Mouse (Mus musculus) cerebellum, adult 9-11 months (tissue): ENCODE results near the gene Ccdc38.
A peak's percentile ranks its signal among the peaks of the same experiment; 100 is the strongest.
"Not testable (repeated sequence)": the region's sequence is repeated elsewhere in the genome, so short reads cannot be mapped to it uniquely, and the experiment has no call there.

Source experiments
- DNase-seq: peaks from one replicate; pipeline ENCODE4 v3.0.0; 2022

Gene Ccdc38

GRCm38 (mm10) chr10:93552596-93552995 lies 12.2 kb downstream of the Ccdc38 start:
- DNase-seq = no peak

DNA sequence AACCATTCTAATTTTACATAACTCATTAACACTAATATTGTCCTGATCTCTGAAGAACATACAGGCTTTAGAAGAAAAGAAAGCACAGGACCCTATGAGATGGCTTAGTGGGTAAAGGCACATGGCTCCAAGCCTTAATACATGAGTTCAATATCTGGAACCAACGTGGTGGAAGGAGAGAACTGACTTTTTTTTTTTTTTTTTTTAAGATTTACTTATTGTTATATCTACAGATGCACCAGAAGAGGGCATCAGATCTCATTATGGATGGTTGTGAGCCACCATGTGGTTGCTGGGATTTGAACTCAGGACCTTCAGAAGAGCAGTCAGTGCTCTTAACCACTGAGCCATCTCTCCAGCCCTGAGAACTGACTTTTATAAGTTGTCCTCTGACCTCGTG lies 17.5 kb downstream of the Ccdc38 start:
- DNase-seq = not testable (repeated sequence)

DNA sequence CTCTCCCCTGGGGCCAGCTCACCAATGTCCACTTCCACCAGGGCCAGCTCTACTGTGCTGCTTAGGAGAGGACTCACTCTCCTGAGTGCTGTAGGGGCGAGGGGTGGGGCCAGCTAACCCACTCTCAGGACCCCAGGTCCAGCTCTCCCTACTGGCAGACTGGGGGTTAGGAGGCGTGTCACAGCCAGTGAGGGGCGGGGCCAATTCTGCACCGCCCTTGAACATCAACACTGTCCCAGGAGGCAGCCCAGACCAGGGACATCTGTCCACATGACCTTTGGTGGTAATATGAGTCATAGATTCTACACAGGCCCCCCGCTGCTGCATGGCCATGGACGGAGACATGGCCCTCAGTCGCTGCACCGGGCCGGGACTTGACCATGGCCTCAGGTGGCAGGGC lies 19.4 kb downstream of the Ccdc38 start:
- DNase-seq = no peak

DNA sequence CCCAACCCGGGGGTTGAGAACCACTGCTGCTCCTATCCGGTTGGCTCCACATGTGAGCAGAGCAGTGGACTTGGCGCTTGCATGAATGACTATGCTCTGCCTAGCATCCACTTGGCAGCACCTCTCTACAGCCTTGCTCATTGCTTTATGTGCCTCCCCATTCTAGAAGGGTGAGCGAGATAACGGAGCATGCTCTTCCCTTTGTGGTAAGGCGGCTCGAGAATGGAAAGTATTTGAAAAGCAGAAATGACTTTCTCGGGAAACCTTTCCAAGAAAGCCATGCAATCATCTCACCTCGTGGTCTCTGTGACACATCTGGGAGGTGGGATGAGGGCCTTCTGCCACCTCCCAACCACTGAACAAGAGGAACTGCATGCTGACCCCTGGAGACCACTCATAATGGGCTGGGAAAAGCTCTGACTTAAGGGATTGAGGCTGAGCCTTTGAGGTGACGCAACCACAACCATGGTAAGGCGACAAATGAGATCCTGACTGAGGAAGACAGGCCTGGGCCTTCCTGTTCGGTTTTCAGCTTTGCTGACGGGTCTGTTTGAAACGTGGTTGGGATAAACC lies 24.2 kb downstream of the Ccdc38 start:
- no peak for DNase-seq

DNA sequence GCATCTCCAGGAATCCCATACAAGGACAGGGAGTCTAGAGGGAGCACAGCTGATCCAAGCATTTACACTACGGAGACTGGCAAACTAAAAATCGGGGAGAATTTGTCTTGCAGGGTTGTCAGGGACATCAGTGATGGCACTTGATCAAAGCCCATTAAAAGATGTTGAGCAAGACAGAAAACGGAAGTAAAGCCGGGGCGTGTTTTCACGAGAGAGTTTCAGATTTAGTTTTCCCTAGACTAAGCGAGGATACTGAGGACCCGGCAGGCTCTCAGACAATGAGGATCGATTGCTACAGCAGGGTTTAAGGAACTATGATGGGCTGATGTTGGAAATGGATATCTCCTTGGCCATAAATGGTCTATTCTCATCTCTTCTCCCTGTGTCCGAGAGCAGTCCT lies 26.6 kb downstream of the Ccdc38 start:
- DNase-seq = no peak

DNA sequence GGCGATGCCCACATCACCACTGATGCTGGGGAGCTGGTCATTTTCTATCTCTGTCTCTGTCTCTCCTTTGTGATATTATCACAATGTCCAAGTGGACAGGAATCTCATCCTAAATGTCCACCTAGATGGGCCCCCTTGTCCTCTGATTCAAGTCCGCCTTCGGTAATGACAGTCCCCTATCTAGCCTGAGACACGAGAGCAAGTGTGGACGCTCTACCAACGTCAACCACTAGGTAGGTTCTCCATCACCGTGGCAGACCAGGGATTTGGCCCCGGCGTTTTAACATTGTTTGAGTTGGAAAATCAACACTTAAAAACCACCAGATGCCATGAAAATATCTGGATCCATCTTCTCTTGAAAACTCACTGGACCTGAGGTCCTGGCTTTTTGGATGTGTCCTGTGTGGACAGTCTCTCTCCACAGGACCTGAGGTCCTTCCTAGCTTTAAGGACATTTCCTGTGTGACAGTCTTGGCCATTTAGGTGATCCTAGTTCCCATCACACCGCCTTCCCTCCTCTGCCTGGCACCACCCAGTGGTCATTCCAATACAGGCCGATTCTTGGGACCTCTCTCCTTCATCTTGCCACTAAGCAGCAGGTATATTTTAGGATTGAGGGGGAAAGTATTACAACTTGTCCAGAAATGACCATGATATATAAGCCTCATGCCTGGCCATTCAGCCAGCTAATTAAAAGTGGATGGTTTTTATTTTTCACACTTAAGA lies 27.6 kb downstream of the Ccdc38 start:
- DNase-seq = no peak

GRCm38 (mm10) chr10:93568671-93569070 lies 28.2 kb downstream of the Ccdc38 start:
- no peak for DNase-seq

- no peak for DNase-seq
Observed at GRCm38 (mm10) chr10:93572209-93572608, 31.8 kb downstream of the Ccdc38 start.

DNA sequence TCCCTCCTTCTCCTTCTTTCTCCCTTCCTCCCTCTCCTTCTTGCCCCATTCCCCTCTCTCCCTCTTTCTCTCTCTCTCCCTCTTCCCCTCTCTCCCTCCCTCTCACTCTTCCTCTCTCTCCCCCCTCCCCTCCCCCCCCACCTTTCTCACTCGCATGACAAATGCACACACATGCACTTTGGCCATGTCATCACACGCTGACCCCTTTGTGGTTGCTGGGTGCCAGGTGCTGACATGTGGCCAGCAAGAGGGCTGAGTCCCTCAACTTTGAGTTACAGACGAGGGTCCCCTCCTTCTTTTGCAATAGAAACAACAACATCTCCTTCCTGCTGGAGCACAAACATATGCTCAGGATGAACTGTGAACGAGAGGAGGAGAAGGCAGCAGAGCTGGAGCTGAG lies 34.5 kb downstream of the Ccdc38 start:
- no peak for DNase-seq

- no peak for DNase-seq
Observed at GRCm38 (mm10) chr10:93575960-93576359, 35.5 kb downstream of the Ccdc38 start.

DNA sequence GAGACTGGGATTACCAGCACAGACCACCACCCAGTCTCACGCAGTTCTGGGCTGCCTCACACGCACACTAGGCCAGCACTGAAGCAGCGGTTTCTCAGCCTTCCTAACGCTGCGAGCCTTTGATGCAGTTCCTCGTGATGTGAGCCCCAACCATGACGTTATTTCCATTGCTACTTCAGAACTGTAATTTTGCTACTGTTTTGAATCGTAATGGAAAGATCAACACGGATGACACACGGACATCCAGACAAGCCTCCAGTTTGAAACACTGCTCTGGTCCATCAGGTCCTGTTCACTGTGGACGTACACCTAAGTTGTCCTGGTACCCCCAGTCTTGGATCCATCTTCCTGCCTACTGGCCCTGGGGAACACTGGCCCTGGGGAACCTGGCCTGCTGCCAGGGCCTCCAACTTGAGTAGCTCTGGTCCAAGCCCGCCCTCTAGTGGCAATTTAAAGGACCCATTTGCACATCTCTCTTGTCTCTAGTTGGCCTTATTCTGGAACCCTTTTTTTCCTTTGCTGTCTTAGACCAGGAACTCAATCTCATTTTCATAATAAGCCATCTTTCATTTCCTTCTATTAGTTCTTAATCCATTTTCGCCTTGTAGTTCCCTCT lies 36.9 kb downstream of the Ccdc38 start:
- DNase-seq = peak; percentile 62

- DNase-seq = peak; percentile 27
Observed at GRCm38 (mm10) chr10:93588796-93589195, 48.4 kb downstream of the Ccdc38 start.

GRCm38 (mm10) chr10:93589281-93589848 lies 48.9 kb downstream of the Ccdc38 start, which contains the start of gene Snrpf:
Gene Snrpf (minus strand): TSS chr10:93589706.
- peak; percentile 92 for DNase-seq

DNA sequence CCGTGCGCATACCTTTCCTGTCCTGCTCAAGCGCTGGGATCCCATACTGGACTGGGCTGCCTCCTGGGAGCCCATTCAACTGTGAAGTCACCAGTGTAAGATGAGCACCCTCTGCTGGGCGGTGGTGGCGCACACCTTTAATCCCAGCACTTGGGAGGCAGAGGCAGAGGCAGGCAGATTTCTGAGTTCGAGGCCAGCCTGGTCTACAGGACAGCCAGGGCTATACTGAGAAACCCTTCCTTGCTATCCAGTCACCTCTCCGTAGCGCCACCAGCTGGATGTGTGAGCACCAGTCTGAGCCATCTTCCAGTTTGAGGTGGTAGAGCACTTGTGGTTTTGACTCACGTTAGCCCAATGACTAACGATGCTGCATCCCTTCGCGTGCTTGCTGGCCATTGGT lies 52.0 kb downstream of the Ccdc38 start:
- peak; percentile 41 for DNase-seq

DNA sequence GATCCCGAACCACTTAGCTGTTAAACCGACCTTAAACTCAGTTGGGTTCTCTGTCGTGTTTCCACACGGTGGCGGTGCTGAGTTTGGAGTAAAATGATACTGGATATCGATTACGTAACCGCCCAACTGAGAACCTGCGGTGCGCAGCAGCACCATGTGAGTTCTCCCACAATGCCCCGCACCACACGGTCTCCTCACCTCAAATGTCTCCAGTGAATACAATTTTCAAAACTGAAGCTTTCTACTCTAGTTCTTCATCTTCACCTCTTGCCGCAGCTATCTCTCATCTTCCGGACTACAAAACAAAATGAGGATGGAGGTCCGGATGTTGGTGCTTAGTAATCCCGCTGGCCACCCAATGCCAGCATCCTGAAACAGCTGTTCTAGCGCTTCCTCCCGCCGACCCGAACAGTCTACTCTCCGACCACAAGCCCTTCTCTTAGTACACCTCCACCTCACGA lies 53.6 kb downstream of the Ccdc38 start:
- peak; percentile 88 for DNase-seq

DNA sequence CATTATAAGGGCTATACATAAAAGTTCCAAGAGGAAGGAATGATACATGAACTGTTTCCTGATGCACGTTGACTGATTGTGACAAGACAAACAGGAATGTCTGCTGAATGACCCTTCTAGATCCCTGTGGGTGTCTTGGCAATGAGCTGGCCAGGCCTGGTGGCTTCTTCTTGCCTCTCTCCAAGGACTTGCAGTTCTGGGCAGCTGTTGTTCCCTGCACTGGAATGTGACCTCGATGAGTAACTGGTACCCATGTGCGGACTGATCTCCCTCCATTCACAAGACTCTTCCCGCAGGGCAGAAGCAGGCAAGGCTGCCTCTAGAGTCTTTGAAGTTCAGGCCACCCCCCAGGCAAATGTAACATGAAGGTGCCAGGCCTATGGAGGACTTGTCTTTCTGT lies 55.4 kb downstream of the Ccdc38 start:
- DNase-seq = no peak

DNA sequence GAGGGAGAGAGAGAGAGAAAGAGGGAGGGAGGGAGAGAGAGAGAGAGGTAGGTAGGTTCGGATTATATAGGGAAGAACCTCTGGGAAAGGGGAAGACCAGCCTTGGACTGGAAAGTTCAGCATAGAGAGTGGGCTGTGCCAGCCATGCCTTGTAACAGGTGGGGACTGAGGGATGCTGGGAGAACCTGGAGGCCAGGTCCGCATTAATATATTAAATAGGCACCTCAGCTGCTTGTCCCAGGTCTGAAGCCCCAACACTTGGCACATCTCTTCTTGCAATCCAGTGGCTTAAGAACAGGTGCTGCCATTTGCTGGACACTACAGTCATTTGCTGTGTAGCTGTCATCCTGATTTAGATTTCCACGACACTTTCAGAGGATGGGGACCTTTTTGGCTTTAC lies 56.2 kb downstream of the Ccdc38 start:
- no peak for DNase-seq

DNA sequence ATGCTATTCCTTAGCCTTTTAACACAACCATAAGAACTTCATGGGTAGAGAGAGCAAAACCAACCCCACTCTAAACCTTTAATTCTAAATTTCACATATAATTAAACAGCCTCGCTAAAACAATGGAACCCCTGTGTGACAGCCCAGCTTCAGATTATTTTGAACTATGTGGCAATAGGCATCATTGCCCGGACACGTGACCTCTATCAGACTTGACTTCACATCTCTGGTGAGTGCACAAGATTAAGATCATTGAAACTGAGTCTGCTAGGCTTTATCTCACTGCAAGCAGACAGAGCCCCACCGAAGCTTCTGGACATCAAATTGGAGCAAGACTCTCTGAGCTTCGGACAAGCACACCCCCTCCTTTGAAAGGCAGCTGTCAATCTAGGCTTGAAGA lies 61.9 kb downstream of the Ccdc38 start:
- DNase-seq = no peak

DNA sequence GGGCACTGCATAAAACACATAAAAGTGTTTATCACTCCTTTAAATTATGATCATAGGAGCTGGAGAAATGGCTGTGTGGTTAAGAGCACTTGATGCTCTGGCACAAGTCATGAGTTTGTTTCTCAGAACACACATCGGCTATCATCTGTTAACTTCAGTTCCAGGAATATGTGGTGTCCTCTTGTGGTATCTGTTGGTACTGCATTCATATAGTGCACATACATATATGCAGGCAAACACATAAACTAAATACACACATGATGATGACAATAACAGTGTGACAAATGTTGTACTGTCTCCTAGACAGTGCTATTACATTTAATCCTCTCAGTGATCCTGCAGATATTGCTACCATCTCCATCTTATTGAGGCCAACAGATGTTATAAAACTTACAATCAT lies 62.8 kb downstream of the Ccdc38 start:
- no peak for DNase-seq

DNA sequence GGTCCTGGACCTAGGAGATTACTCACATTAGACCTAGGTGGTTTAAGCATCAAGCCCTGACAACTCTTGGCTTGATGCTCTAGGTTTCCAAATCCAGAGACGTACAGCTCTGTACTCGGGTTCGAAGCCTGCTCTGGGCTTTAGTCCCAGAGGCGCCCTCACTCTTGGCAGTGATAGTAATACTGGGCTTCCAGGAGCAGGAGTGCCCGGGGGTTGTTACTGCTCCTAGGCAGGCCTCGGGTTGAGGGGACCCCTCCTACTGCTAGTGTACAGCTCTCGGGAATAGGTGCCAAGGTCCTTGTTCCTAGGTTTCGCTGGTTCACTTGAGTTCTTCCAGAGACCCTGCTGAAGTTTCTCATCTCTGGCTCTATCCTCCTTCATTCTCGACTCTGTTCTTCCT lies 65.9 kb downstream of the Ccdc38 start:
- DNase-seq = no peak

DNA sequence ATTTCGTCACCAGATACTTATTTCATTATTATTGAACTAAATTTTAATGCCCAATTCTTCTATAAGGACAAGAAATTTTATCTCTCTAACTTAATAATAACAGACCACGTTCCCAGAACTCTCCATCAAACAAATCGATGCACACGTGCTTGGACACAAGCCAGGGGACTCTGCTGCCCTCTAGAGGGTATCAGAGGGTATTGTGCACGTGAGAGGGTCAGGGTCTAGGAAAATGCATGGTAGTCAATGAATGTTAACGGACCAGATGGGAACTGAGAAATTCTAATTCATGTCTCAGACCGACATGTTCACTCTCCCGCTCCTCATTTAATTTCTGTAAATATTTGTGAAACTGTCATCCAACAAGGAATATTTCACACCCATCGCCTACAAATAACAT lies 67.6 kb downstream of the Ccdc38 start:
- no peak for DNase-seq

- no peak for DNase-seq
Observed at GRCm38 (mm10) chr10:93609236-93609635, 68.8 kb downstream of the Ccdc38 start.

DNA sequence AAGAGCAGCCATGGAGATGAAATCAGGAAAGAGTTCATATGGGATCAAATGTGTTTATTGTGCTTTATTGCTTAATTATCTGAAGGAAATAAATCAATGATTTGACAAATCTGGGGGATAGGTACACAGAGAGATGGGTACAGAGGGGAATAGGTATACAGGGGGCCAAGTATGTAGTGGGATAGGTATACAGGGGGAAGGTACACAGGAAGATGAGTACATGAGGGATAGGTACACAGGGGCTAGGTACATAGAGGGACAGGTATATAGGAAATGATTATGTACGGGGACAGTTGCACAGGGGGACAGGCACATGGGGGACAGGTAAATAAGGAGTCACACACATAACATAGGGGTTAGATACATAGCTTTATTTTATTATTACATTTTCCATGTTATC lies 70.5 kb downstream of the Ccdc38 start:
- DNase-seq = no peak

- peak; percentile 63 for DNase-seq
Observed at GRCm38 (mm10) chr10:93611419-93612007, 71.1 kb downstream of the Ccdc38 start.
